Mouse (Mus musculus): ENCODE measurements around the gene BC030499. TPM values are rescaled to one million over a fixed set of nuclear protein-coding genes. Genes with fewer than 3 reads are reported as not detected.

BC030499 gene
- total and polyA plus RNA-seq, 3 experiments = 0.73 to 1.1 TPM; not detected in 1

DNA sequence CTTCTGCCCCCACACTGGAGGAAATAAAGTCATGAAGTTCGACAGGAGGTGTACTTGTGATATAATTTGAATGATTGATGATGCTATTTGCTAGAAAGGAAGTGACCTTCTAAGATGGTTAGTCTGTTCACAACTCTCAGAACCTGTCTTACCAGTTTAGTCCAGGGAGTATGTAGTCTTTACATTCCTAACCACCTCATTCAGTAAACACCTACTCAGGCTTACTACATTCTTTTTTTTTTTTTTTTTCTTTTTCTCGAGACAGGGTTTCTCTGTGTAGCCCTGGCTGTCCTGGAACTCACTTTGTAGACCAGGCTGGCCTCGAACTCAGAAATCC is 43.7 kb upstream of the BC030499 start (continued):
- no peak for TF ChIP-seq ZNF384 (IDR thresholded peaks at IDR 0.05; ENCODE audit: low read depth, low read length)

DNA sequence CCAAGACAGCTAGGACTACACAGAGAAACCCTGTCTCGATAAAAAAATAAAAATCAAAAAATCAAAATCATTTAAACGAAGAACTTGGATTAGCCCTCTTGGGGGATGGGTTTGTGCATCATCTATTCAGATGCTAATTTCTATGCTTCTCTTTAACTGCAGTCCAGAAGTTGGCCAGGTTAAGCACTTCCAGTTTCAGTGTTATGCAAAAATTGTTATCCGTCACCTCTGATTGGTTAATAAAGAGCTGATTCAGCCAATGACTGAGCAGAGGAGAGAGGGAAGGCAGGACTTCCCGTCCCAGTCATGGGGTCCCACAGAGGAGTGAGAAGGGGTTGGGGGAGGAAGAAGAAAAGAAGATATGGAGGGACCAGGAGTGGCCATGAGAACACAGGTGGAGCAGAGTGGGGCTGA is 42.9 kb upstream of the BC030499 start:
- peaks cover 14 to 18% of the 10 kb centered on the region in 2 experiments for H3K4me1 ChIP-seq (ENCODE audit: control insufficient read depth in 1 of 2, insufficient read depth in 2 of 2, low read length in 2 of 2)
- TF ChIP-seq GATA1 (IDR thresholded peaks at IDR 0.05; ENCODE audit: low read depth, low read length) (peak; percentile 90), MAFK (IDR thresholded peaks at IDR 0.05; ENCODE audit: borderline replicate concordance, low read depth, low read length) (0 out of 2 replicates have a peak, but pooled peaks have one; percentile 25), NRF1 (IDR thresholded peaks at IDR 0.05; ENCODE audit: insufficient read depth, low read depth, low read length, poor library complexity, severe bottlenecking) (no peak), CTCF (IDR thresholded peaks at IDR 0.05 in 2 of 3, conservative IDR thresholded peaks at IDR 0.05 in 1 of 3; ENCODE audit: control insufficient read depth in 1 of 3, insufficient read depth in 1 of 3, low read depth in 2 of 3, low read length in 3 of 3, poor library complexity in 1 of 3, severe bottlenecking in 1 of 3) (no peak), ETS1 (IDR thresholded peaks at IDR 0.05; ENCODE audit: low read depth, low read length) (0 out of 2 replicates have a peak, but pooled peaks have one; percentile 42), ELF1 (IDR thresholded peaks at IDR 0.05; ENCODE audit: low read depth, low read length) (peak; percentile 62), ZMIZ1 (IDR thresholded peaks at IDR 0.05; ENCODE audit: low read depth, low read length) (peak; percentile 72), USF1 (IDR thresholded peaks at IDR 0.05; ENCODE audit: low read depth, low read length) (peak; percentile 61; the same call in 1 of the 2 replicates), MYC (IDR thresholded peaks at IDR 0.05; ENCODE audit: low read depth, low read length) (0 out of 2 replicates have a peak, but pooled peaks have one; percentile 32), CHD2 (IDR thresholded peaks at IDR 0.05; ENCODE audit: low read length) (peak; percentile 70), POLR2A (IDR thresholded peaks at IDR 0.05; ENCODE audit: control insufficient read depth in 1 of 2, insufficient read depth in 1 of 2, low read depth in 1 of 2, low read length in 2 of 2, poor library complexity in 1 of 2) (peak in 1 of 2 experiments; percentile 64; a peak in 2 of 4 replicates), EP300 (IDR thresholded peaks at IDR 0.05; ENCODE audit: low read depth in 1 of 2, low read length in 2 of 2) (peak in 1 of 2 experiments; percentile 16; a peak in 1 of 4 replicates), MXI1 (IDR thresholded peaks at IDR 0.05; ENCODE audit: low read depth, low read length) (peak; percentile 69; the same call in 1 of the 2 replicates), TBP (IDR thresholded peaks at IDR 0.05; ENCODE audit: low read depth, low read length) (peak; percentile 42; the same call in 1 of the 2 replicates), ZC3H11A (IDR thresholded peaks at IDR 0.05; ENCODE audit: low read depth, low read length) (no peak), UBTF (IDR thresholded peaks at IDR 0.05; ENCODE audit: borderline replicate concordance, insufficient read depth, low read depth, low read length) (no peak), TCF12 (IDR thresholded peaks at IDR 0.05; ENCODE audit: low read depth, low read length) (no peak), KAT2A (conservative IDR thresholded peaks at IDR 0.05; ENCODE audit: low read depth, low read length) (peak; percentile 22; the same call in 1 of the 2 replicates), NELFE (IDR thresholded peaks at IDR 0.05; ENCODE audit: low read depth, low read length) (peak; percentile 37), CHD1 (IDR thresholded peaks at IDR 0.05; ENCODE audit: low read depth, low read length) (0 out of 2 replicates have a peak, but pooled peaks have one; percentile 55), SIN3A (IDR thresholded peaks at IDR 0.05; ENCODE audit: low read length) (peak; percentile 85), E2F4 (IDR thresholded peaks at IDR 0.05; ENCODE audit: borderline replicate concordance, low read depth, low read length) (0 out of 2 replicates have a peak, but pooled peaks have one; percentile 11), MAZ (IDR thresholded peaks at IDR 0.05; ENCODE audit: low read depth, low read length) (no peak), HCFC1 (IDR thresholded peaks at IDR 0.05; ENCODE audit: low read depth, low read length) (peak; percentile 79), SMC3 (IDR thresholded peaks at IDR 0.05; ENCODE audit: low read depth, low read length) (no peak), POLR2AphosphoS2 (IDR thresholded peaks at IDR 0.05; ENCODE audit: low read length) (0 out of 2 replicates have a peak, but pooled peaks have one; percentile 35), MEF2A (IDR thresholded peaks at IDR 0.05; ENCODE audit: extremely low read depth, insufficient replicate concordance, low read depth, low read length, poor library complexity, severe bottlenecking) (no peak), MAX (IDR thresholded peaks at IDR 0.05; ENCODE audit: low read length) (0 out of 2 replicates have a peak, but pooled peaks have one; percentile 23)
- no peaks in the 10 kb centered on the region for H3K9me3 ChIP-seq (replicated peaks; ENCODE audit: insufficient read depth, low read length)
- DNase-seq (ENCODE audit: low read depth, low spot score) = peak; percentile 96
- peak overlapping the region; percentile 54 to 72 for H3K4me3 ChIP-seq (ENCODE audit: control insufficient read depth in 1 of 2, insufficient read depth in 1 of 2, low read depth in 2 of 2, low read length in 2 of 2)
- peaks cover 57% of the 10 kb centered on the region for H3K79me2 ChIP-seq (ENCODE audit: control insufficient read depth, insufficient read depth, low read length, poor library complexity)
- peak overlapping the region; percentile 57 for H3K9ac ChIP-seq (ENCODE audit: control insufficient read depth, low read depth, low read length, poor library complexity, severe bottlenecking)
- peaks cover 14 to 30% of the 10 kb centered on the region in 2 experiments for H3K36me3 ChIP-seq (ENCODE audit: control insufficient read depth in 1 of 2, insufficient read depth in 2 of 2, low read length in 2 of 2)
- no peaks in the 10 kb centered on the region for H3K27me3 ChIP-seq (ENCODE audit: control insufficient read depth in 1 of 2, insufficient read depth in 2 of 2, low read length in 2 of 2)
- peak overlapping the region; percentile 61 for H3K27ac ChIP-seq (ENCODE audit: control insufficient read depth, low read depth, low read length)
